Mouse (Mus musculus) stomach, postnatal 0 days (tissue): ENCODE data around the gene Pcsk2.

Experiments
- CTCF ChIP-seq: IDR thresholded peaks from 2 replicates; pipeline ENCODE4 v1.5.1; 2016; ENCODE audit warnings: antibody characterized with exemption, low read depth, mild to moderate bottlenecking, moderate library complexity
- EP300 ChIP-seq: optimal IDR thresholded peaks from 2 replicates; pipeline ENCODE3; 2016; ENCODE audit warnings: antibody characterized with exemption

DNA sequence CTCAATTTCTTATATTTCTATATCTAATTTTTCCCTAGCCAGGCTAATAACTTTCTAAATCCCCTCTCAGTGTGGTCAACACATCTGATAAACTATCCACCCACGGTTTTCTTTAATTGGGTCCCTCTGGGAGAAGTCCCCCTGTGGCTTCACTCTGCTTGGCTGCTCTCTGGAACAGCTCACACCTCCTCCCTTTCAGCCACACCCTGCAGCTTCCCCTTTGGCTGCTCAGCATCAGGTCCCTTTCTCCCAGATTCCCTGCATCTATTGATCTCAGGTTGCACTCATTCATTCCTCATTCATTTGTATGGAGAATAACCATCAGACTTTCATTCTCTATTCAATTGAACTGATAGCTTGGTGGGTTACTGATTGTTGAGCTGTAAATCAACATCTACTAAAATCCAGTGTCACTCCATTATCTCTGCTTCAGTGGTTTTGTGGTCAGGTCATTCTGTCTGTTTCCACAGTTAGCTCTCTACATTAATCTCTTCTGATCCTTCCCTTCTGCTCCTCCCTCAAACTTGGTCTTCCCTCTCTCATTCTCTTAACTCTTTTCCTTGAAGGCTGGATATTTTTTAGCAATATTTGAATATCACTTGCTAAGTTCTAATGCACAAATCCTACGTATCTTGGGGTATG is 58.0 kb downstream of the Pcsk2 start:
- TF ChIP-seq CTCF (no peak), EP300 (no peak)
